Mouse (Mus musculus) heart, embryonic 13.5 days (tissue): ENCODE measurements around the gene Sik1. TPM values are rescaled to one million over a fixed set of nuclear protein-coding genes. Genes with fewer than 3 reads are reported as not detected.

Experiments used
- ATAC-seq: fragments of 200-750 bp; cut with Nextera tagmentation; 2 replicates; pipeline ENCODE4 v1.8.0; 2017; ENCODE audit warnings: moderate TSS enrichment; ENCODE audit not compliant: insufficient number of reproducible peaks, low FRiP score, low TSS enrichment; ENCODE audit errors: extremely low read depth
- H3K27ac ChIP-seq: fragments of 300-500 bp; sonication (generic); replicated peaks from 2 replicates; pipeline ENCODE4 v1.5.1; 2015; ENCODE audit warnings: moderate library complexity, mild to moderate bottlenecking, inconsistent platforms
- H3K27me3 ChIP-seq: fragments of 300-500 bp; sonication (generic); replicated peaks from 2 replicates; pipeline ENCODE4 v1.6.1; 2015; ENCODE audit warnings: mild to moderate bottlenecking, inconsistent platforms
- H3K36me3 ChIP-seq: fragments of 300-500 bp; sonication (generic); 2 replicates; pipeline ENCODE4 v1.6.1; 2015; ENCODE audit warnings: mild to moderate bottlenecking, inconsistent platforms
- H3K4me1 ChIP-seq: fragments of 300-500 bp; sonication (generic); 2 replicates; pipeline ENCODE4 v1.6.1; 2015; ENCODE audit warnings: inconsistent platforms
- H3K4me2 ChIP-seq: fragments of 300-500 bp; sonication (generic); 2 replicates; pipeline ENCODE4 v1.6.1; 2015; ENCODE audit warnings: inconsistent platforms, mild to moderate bottlenecking, moderate library complexity
- H3K4me3 ChIP-seq: fragments of 300-500 bp; sonication (generic); 2 replicates; pipeline ENCODE4 v1.5.1; 2015; ENCODE audit warnings: moderate library complexity, mild to moderate bottlenecking, inconsistent platforms
- H3K9ac ChIP-seq: fragments of 300-500 bp; sonication (generic); 2 replicates; pipeline ENCODE4 v1.6.1; 2015; ENCODE audit warnings: inconsistent platforms, mild to moderate bottlenecking, moderate library complexity
- H3K9me3 ChIP-seq: fragments of 300-500 bp; sonication (generic); 2 replicates; pipeline ENCODE4 v1.6.1; 2016; ENCODE audit warnings: inconsistent platforms
- WGBS: fragments of 180-500 bp; shearing (Covaris S2); methylation state at CpG from one replicate; pipeline ENCODE4 v1.1.7; 2015; ENCODE audit warnings: mixed read lengths; 5-methylcytosine and 5-hydroxymethylcytosine counted together
- polyA plus RNA-seq: library from polyadenylated mRNA; unstranded; fragments of >200 nt; fragmentation: Nextera tagmentation; extraction: Ambion mirVana; gene quantifications from 2 replicates; pipeline ENCODE4 v1.2.1, GENCODE M21; 2015

The Sik1 gene
- polyA plus RNA-seq, 1 experiment from 2014 or later, result 17.6 TPM

GRCm38 (mm10) chr17:31863151-31863815 lies 7.7 kb upstream of the Sik1 start:
- Histone ChIP-seq H3K4me2 (no peak overlapping the region), H3K4me3 (no peak overlapping the region), H3K4me1 (peaks cover 40% of the 10 kb centered on the region), H3K27me3 (no peaks in the 10 kb centered on the region), H3K9ac (no peak overlapping the region), H3K27ac (no peak overlapping the region), H3K36me3 (no peaks in the 10 kb centered on the region), H3K9me3 (no peaks in the 10 kb centered on the region)
- ATAC-seq, result no peak
- WGBS, result 68% methylated on average over 10 of the region's 10 CpGs

DNA sequence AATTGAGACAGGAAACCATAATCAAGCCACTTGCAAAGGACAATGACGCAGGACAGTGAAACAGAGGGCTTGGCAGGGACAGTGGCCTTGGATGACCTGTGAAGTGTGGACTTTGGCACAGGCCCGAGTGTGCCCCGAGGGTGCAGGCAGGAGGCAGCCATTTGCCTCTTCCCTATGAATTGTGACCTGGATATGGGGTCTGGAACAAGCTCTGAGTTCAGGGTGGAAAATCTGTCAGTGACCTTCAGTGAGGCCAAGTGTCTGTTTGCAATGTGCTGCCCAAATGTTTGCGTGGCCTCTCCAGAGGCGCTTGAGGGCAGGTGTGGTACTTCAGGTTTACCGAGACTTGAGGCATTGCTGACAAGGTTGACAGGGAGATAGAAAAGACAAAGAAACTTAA lies 6.5 kb upstream of the Sik1 start:
- 62% methylated on average over 6 of the region's 6 CpGs for WGBS
- no peak overlapping the region for H3K4me2 ChIP-seq
- H3K27me3 ChIP-seq, result no peaks in the 10 kb centered on the region
- H3K9ac ChIP-seq, result peak overlapping the region; percentile 10; the same call in 1 of the 2 replicates
- H3K4me1 ChIP-seq, result peaks cover 50% of the 10 kb centered on the region
- no peaks in the 10 kb centered on the region for H3K36me3 ChIP-seq
- no peak for ATAC-seq
- H3K9me3 ChIP-seq, result no peaks in the 10 kb centered on the region
- H3K4me3 ChIP-seq, result no peak overlapping the region
- no peak overlapping the region for H3K27ac ChIP-seq

- ATAC-seq, result no peak
- Histone ChIP-seq H3K9me3 (no peaks in the 10 kb centered on the region), H3K9ac (no peak overlapping the region), H3K27ac (no peak overlapping the region), H3K4me2 (no peak overlapping the region), H3K4me1 (peaks cover 55% of the 10 kb centered on the region), H3K36me3 (no peaks in the 10 kb centered on the region), H3K27me3 (no peaks in the 10 kb centered on the region), H3K4me3 (no peak overlapping the region)
- WGBS, result 81% methylated on average over 5 of the region's 5 CpGs
Measured at GRCm38 (mm10) chr17:31861661-31862060, 6.1 kb upstream of the Sik1 start.

GRCm38 (mm10) chr17:31860856-31861255 lies 5.3 kb upstream of the Sik1 start:
- ATAC-seq, result no peak
- H3K4me1 ChIP-seq, result peaks cover 60% of the 10 kb centered on the region
- H3K27me3 ChIP-seq, result no peaks in the 10 kb centered on the region
- H3K9ac ChIP-seq, result no peak overlapping the region
- no peak overlapping the region for H3K4me2 ChIP-seq
- WGBS, result 84% methylated on average over 8 of the region's 8 CpGs
- no peak overlapping the region for H3K4me3 ChIP-seq
- H3K9me3 ChIP-seq, result no peaks in the 10 kb centered on the region
- H3K36me3 ChIP-seq, result no peaks in the 10 kb centered on the region
- H3K27ac ChIP-seq, result no peak overlapping the region

DNA sequence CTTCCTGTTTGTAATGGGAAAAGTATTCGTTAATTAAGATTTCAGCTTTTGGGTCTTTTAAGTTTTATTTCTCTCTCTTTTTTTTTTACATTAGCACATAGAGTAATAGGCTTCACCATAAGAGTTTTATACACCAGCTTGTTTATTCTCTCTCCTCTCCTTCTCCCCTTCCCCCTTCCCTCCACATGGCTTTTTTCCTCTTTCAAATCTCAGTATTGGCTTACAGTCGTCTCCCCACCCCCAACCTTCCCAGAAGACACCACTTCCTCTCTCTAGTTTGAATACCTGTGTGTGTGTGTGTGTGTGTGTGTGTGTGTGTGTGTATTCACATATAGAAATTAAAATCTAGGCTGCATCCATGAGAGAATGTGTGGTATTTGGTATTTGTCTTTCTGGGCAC lies 3.8 kb upstream of the Sik1 start:
- no peak overlapping the region for H3K27ac ChIP-seq
- H3K4me2 ChIP-seq, result no peak overlapping the region
- no peak for ATAC-seq
- H3K4me3 ChIP-seq, result no peak overlapping the region
- H3K27me3 ChIP-seq, result no peaks in the 10 kb centered on the region
- H3K36me3 ChIP-seq, result no peaks in the 10 kb centered on the region
- WGBS, result 51% methylated on average over 2 of the region's 2 CpGs
- no peak overlapping the region for H3K9ac ChIP-seq
- H3K4me1 ChIP-seq, result peaks cover 46% of the 10 kb centered on the region
- H3K9me3 ChIP-seq, result no peaks in the 10 kb centered on the region

GRCm38 (mm10) chr17:31858786-31859185 lies 3.2 kb upstream of the Sik1 start:
- no peak for ATAC-seq
- no peak overlapping the region for H3K9ac ChIP-seq
- no peaks in the 10 kb centered on the region for H3K36me3 ChIP-seq
- H3K4me3 ChIP-seq, result no peak overlapping the region
- H3K27me3 ChIP-seq, result no peaks in the 10 kb centered on the region
- H3K9me3 ChIP-seq, result no peaks in the 10 kb centered on the region
- peaks cover 50% of the 10 kb centered on the region for H3K4me1 ChIP-seq
- no peak overlapping the region for H3K4me2 ChIP-seq
- H3K27ac ChIP-seq, result no peak overlapping the region
- 77% methylated on average over 2 of the region's 2 CpGs for WGBS

- 0 out of 2 replicates have a peak, but pooled peaks cover 3% of the 10 kb centered on the region for H3K36me3 ChIP-seq
- H3K27ac ChIP-seq, result peak overlapping the region; percentile 100
- H3K4me1 ChIP-seq, result peaks cover 56% of the 10 kb centered on the region
- H3K4me3 ChIP-seq, result no peak overlapping the region
- no peaks in the 10 kb centered on the region for H3K27me3 ChIP-seq
- H3K9me3 ChIP-seq, result no peaks in the 10 kb centered on the region
- 87% methylated on average over 3 of the region's 3 CpGs for WGBS
- ATAC-seq, result no peak
- H3K4me2 ChIP-seq, result no peak overlapping the region
- no peak overlapping the region for H3K9ac ChIP-seq
Measured at GRCm38 (mm10) chr17:31857903-31858426, 2.4 kb upstream of the Sik1 start.

DNA sequence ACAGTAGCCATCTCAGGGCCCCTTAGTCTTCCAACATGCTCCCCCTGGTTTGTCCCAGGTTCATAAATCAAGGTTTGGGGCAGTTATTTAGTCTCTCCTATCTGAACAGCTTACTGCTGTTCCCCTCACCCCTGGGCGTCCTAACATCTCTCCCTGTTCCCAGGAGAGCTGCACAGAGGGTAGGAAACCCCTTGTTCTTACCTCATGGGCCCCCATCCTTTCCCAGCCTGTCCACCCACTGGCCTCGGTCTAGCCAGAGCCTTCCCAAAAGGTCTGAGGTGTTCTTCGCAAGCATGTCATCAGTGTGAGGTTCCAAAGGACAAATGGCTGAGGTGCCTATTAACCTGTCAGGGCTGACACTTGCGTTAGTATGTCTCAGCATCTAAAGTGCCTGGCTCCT lies 1.6 kb upstream of the Sik1 start:
- Histone ChIP-seq H3K27me3 (no peaks in the 10 kb centered on the region), H3K36me3 (peaks cover 6% of the 10 kb centered on the region; the same call in 1 of the 2 replicates), H3K4me3 (peak overlapping the region; percentile 94; the same call in 1 of the 2 replicates), H3K9ac (peak overlapping the region; percentile 89), H3K27ac (peak overlapping the region; percentile 100), H3K9me3 (no peaks in the 10 kb centered on the region), H3K4me1 (peaks cover 59% of the 10 kb centered on the region), H3K4me2 (peak overlapping the region; percentile 86)
- 66% methylated on average over 4 of the region's 4 CpGs for WGBS
- no peak for ATAC-seq

DNA sequence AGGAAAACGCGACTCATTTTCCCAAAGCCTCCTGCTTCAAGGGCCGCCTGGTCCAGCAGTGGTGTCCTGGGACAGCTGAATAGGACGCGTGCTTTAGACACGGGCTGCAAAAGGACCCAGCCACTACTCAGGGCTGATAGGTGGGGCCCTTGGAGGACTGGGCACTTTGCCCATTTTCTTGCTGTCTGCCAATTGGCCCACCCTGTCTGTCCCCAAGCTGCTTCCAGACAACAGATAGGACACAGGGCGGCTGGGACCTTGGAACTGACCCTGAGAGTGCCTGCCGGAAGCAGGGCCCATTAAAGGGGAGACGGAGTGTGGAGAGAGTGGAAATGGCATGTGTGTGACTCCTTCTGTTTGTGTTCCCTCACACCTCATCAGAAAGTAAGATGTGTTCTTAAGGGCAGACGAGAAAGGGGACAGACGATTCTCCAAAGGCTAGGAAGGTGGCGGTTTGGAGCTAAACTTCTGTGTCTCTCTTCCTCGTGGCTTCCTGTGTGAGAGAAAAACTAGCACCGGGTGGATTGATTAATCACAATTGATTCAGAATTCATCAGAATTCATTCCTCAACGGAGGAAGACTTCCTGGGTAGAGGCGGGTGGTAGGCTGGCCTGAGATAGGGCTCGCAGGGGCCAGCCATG lies 1.0 kb upstream of the Sik1 start:
- Histone ChIP-seq H3K27ac (peak overlapping the region; percentile 100), H3K9me3 (no peaks in the 10 kb centered on the region), H3K4me3 (peak overlapping the region; percentile 94), H3K27me3 (no peaks in the 10 kb centered on the region), H3K4me1 (peaks cover 59% of the 10 kb centered on the region), H3K9ac (peak overlapping the region; percentile 89), H3K36me3 (peaks cover 9% of the 10 kb centered on the region), H3K4me2 (peak overlapping the region; percentile 86)
- ATAC-seq, result peak; percentile 59; the same call in 1 of the 2 replicates
- 14% methylated on average over 17 of the region's 17 CpGs for WGBS

DNA sequence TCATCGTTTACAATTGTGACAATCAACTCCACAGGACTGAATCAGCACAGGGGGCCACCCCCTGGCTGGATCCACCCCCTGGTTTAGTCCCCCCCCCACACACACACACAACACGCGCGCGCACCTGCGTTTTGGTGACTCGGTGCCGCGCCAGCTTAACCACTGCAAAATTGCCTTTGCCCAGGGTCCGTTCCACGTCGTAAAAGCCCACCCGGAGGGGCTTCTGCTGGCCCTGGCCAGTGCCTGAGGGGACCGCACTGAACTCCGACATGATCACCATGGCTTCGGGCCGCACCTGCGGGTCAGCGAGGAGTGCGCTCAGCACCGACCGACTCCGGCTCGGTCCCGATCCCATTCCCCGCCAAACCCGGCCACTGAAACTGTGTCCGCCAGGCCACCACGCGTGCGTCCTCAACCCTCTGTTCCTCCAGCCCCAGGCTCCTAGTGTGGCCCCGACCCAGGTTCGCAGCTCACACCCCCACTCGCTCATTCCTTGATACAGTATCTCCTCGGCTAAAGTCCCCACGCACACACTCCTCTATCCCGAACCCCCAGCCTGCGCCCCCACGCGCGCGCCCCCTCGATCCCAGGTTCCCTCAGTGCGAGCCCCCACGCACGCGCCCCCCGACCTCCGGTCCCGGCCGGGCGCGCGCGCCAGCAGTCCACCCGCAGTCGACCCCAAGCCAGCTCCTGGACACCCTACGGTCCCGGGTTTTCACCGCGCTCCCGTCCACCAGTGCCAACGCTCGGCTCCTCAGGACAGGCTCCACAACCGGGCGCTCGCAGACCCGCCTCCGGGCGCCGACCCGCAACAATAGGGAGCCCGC lies 621 bp downstream of the Sik1 start:
- peak overlapping the region; percentile 86 for H3K4me2 ChIP-seq
- peaks cover 26% of the 10 kb centered on the region for H3K36me3 ChIP-seq
- peak overlapping the region; percentile 98 for H3K9ac ChIP-seq
- peak overlapping the region; percentile 91 for H3K27ac ChIP-seq
- no peaks in the 10 kb centered on the region for H3K9me3 ChIP-seq
- peak overlapping the region; percentile 94 for H3K4me3 ChIP-seq
- H3K27me3 ChIP-seq, result no peaks in the 10 kb centered on the region
- ATAC-seq, result peak; percentile 5; the same call in 1 of the 2 replicates
- WGBS, result 1% methylated on average over 66 of the region's 73 CpGs
- peaks cover 61% of the 10 kb centered on the region for H3K4me1 ChIP-seq
